In the genomic region with DNA sequence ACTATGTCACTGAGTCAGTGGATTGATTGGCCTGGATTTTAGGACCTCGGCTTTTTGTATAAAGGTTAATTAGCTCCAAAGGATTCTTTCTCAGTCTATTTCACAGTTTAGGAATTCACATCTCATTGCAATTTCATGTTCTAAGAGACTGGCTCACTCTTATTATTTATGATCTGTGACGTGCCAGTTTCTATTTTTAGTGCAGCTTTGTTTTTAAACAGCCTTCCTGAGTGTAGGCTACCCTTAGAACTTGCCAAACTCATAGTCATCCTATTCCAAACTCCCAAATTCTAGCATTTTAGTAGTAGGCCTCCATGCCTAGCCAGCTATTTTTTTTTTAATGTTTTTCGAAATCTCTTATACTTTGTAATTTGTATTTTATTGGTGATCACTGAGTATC, we compare ENCODE assay signal across 19 mouse cellular contexts.
DNase-seq lines count a peak whose midpoint lies in the region; ATAC-seq and TF ChIP-seq lines count a peak whose summit lies in the region.
"Had no signal": no experiment of that assay in that cellular context is flagged by ENCODE, and none has a peak within 500 bp of the region (broad histone marks: within the 10 kb centered on the region; RNA-seq: fewer than 3 reads in every experiment).

No protein-coding gene starts in this region.

- no peak for TF ChIP-seq CTCF in embryonic fibroblast, embryonic 13.5 days (IDR thresholded peaks at IDR 0.05; ENCODE audit: borderline replicate concordance, insufficient read depth, low read length)
- no peak for TF ChIP-seq CTCF in liver, postnatal 0 days (IDR thresholded peaks at IDR 0.05; ENCODE audit: low read depth)

- ATAC-seq in liver, postnatal 0 days = no peak
- ATAC-seq in liver, embryonic 12.5 days = no peak
- ATAC-seq: forebrain, embryonic 15.5 days had no signal

- peak overlapping the region; percentile 47; the same call in 1 of the 2 replicates for H3K27ac ChIP-seq in embryonic fibroblast, embryonic 13.5 days (ENCODE audit: insufficient read depth, low read length)
- no peak overlapping the region for H3K27ac ChIP-seq in liver, postnatal 0 days (ENCODE audit: low read depth)
- no peak overlapping the region for H3K27ac ChIP-seq in liver, embryonic 12.5 days
- H3K27ac ChIP-seq: embryonic facial prominence, embryonic 13.5 days; forebrain, embryonic 15.5 days; heart, embryonic 13.5 days; hindbrain, embryonic 15.5 days had no signal

- no peaks in the 10 kb centered on the region for H3K4me1 ChIP-seq in embryonic fibroblast, embryonic 13.5 days (ENCODE audit: control insufficient read depth, insufficient read depth, low read length)
- H3K4me1 ChIP-seq in liver, postnatal 0 days (ENCODE audit: insufficient read depth) = no peaks in the 10 kb centered on the region
- no peaks in the 10 kb centered on the region for H3K4me1 ChIP-seq in liver, embryonic 12.5 days
- H3K4me1 ChIP-seq: embryonic facial prominence, embryonic 13.5 days; forebrain, embryonic 15.5 days; hindbrain, embryonic 15.5 days had no signal

- no peaks in the 10 kb centered on the region for H3K36me3 ChIP-seq in liver, postnatal 0 days (replicated peaks; ENCODE audit: insufficient read depth, low read length)
- no peaks in the 10 kb centered on the region for H3K36me3 ChIP-seq in liver, embryonic 12.5 days
- H3K36me3 ChIP-seq: embryonic facial prominence, embryonic 13.5 days; forebrain, embryonic 15.5 days; hindbrain, embryonic 15.5 days had no signal

- no peak for TF ChIP-seq EP300 in liver, postnatal 0 days (IDR thresholded peaks at IDR 0.05; ENCODE audit: low read depth)

- H3K27me3 ChIP-seq in liver, postnatal 0 days (ENCODE audit: insufficient read depth, low read length) = no peaks in the 10 kb centered on the region
- H3K27me3 ChIP-seq in liver, embryonic 12.5 days (replicated peaks) = no peaks in the 10 kb centered on the region
- H3K27me3 ChIP-seq: CH12.LX; embryonic facial prominence, embryonic 13.5 days; forebrain, embryonic 15.5 days; heart, embryonic 13.5 days; hindbrain, embryonic 15.5 days had no signal

- no peak overlapping the region for H3K4me2 ChIP-seq in liver, postnatal 0 days (ENCODE audit: low read depth, low read length)
- no peak overlapping the region for H3K4me2 ChIP-seq in liver, embryonic 12.5 days
- H3K4me2 ChIP-seq: embryonic facial prominence, embryonic 13.5 days; forebrain, embryonic 15.5 days; heart, embryonic 13.5 days; hindbrain, embryonic 15.5 days had no signal

- H3K4me3 ChIP-seq in embryonic fibroblast, embryonic 13.5 days (ENCODE audit: insufficient read depth, low read length) = no peak overlapping the region
- no peak overlapping the region for H3K4me3 ChIP-seq in liver, postnatal 0 days (ENCODE audit: low read depth, low read length)
- no peak overlapping the region for H3K4me3 ChIP-seq in liver, embryonic 12.5 days
- H3K4me3 ChIP-seq: embryonic facial prominence, embryonic 13.5 days; forebrain, embryonic 15.5 days; heart, embryonic 13.5 days; hindbrain, embryonic 15.5 days had no signal

- no peaks in the 10 kb centered on the region for H3K9me3 ChIP-seq in liver, postnatal 0 days (ENCODE audit: low read length)
- no peaks in the 10 kb centered on the region for H3K9me3 ChIP-seq in liver, embryonic 12.5 days (replicated peaks)
- H3K9me3 ChIP-seq: embryonic facial prominence, embryonic 13.5 days; forebrain, embryonic 15.5 days; heart, embryonic 13.5 days; hindbrain, embryonic 15.5 days had no signal

- 77% methylated on average over 3 of the region's 3 CpGs for WGBS in liver, postnatal 0 days (ENCODE audit: insufficient replicate concordance)
- WGBS in liver, embryonic 12.5 days (ENCODE audit: insufficient replicate concordance) = 69% methylated on average over 3 of the region's 3 CpGs

- no peak overlapping the region for H3K9ac ChIP-seq in liver, postnatal 0 days (replicated peaks)
- no peak overlapping the region for H3K9ac ChIP-seq in liver, embryonic 12.5 days
- H3K9ac ChIP-seq: embryonic facial prominence, embryonic 13.5 days; forebrain, embryonic 15.5 days; heart, embryonic 13.5 days; hindbrain, embryonic 15.5 days had no signal

- peak; percentile 6 for DNase-seq in kidney, adult 9 months
- no peak for DNase-seq in kidney, postnatal 36 days
- peak; percentile 2 for DNase-seq in retina, postnatal 1 day
- no peak for DNase-seq in retina, embryonic 14.5 days (ENCODE audit: low spot score)
- DNase-seq in liver, postnatal 0 days = no peak
- DNase-seq: adrenal gland, postnatal 10 days; cerebellum, adult 11-12 months; cerebellum, adult 9-10 months; cerebellum, postnatal 36 days; gastrocnemius, postnatal 36 days; heart, adult 11 months; heart, postnatal 36 days had no signal

- no peak for TF ChIP-seq POLR2A in embryonic fibroblast, embryonic 13.5 days (IDR thresholded peaks at IDR 0.05; ENCODE audit: low read depth, low read length)

Comparison
In these comparisons a context has a peak if more than half of its experiments do, and no peak if none do; other contexts are left out.
1. DNase-seq: peak in kidney, adult 9 months (single experiment) and retina, postnatal 1 day (single experiment); none in kidney, postnatal 36 days (0 of 2), retina, embryonic 14.5 days (single experiment) and liver, postnatal 0 days (single experiment).